Mouse (Mus musculus) frontal cortex, postnatal 36 days (tissue): ENCODE data around the gene Rxfp4.
A peak's percentile ranks its signal among the peaks of the same experiment; 100 is the strongest.
"Not testable (repeated sequence)": the region's sequence is repeated elsewhere in the genome, so short reads cannot be mapped to it uniquely, and the experiment has no call there.

ENCODE experiments used
- DNase-seq, 2 experiments: peaks; one replicate each; pipeline ENCODE4 v3.0.0; 2022; ENCODE audit warnings: low spot score in 2 of 2

Rxfp4 gene

GRCm38 (mm10) chr3:88614418-88614817 is 38.5 kb downstream of the Rxfp4 start:
- DNase-seq = no peak

- no peak for DNase-seq
Observed at GRCm38 (mm10) chr3:88609066-88609465, 43.9 kb downstream of the Rxfp4 start.

GRCm38 (mm10) chr3:88607758-88608138 is 45.2 kb downstream of the Rxfp4 start:
- no peak for DNase-seq

- DNase-seq = peak; percentile 91 to 93
Observed at GRCm38 (mm10) chr3:88607065-88607757, 45.7 kb downstream of the Rxfp4 start.

GRCm38 (mm10) chr3:88605666-88606065 is 47.3 kb downstream of the Rxfp4 start, which contains the start of gene Arhgef2:
Gene Arhgef2 (plus strand): TSS chr3:88605966.
- not testable (repeated sequence) for DNase-seq

- DNase-seq = no peak
Observed at GRCm38 (mm10) chr3:88604863-88605262, 48.1 kb downstream of the Rxfp4 start.

GRCm38 (mm10) chr3:88603714-88604161 is 49.2 kb downstream of the Rxfp4 start:
- peak in 1 of 2 experiments; percentile 37 for DNase-seq

GRCm38 (mm10) chr3:88602466-88602865 is 50.5 kb downstream of the Rxfp4 start:
- DNase-seq = no peak
